Mouse (Mus musculus): ENCODE results near the gene Efcab11. TPM values are rescaled to one million over a fixed set of nuclear protein-coding genes. Genes with fewer than 3 reads are reported as not detected.
"Not testable (repeated sequence)": the region's sequence is repeated elsewhere in the genome, so short reads cannot be mapped to it uniquely, and the experiment has no call there.

Gene Efcab11
- total RNA-seq, 1 experiment from 2014 or later: 6.7 TPM

GRCm38 (mm10) chr12:99833476-99833875, 50.8 kb downstream of the Efcab11 start:
- no peak for ATAC-seq (replicated peaks; ENCODE audit: insufficient number of reproducible peaks, low FRiP score, low TSS enrichment, poor library complexity, severe bottlenecking)

- ATAC-seq (replicated peaks; ENCODE audit: insufficient number of reproducible peaks, low FRiP score, low TSS enrichment, poor library complexity, severe bottlenecking): no peak
Observed at GRCm38 (mm10) chr12:99822591-99822990, 61.6 kb downstream of the Efcab11 start.

- no peak for ATAC-seq (replicated peaks; ENCODE audit: insufficient number of reproducible peaks, low FRiP score, low TSS enrichment, poor library complexity, severe bottlenecking)
Observed at GRCm38 (mm10) chr12:99821309-99821934, 62.8 kb downstream of the Efcab11 start.

GRCm38 (mm10) chr12:99819186-99819974, 64.9 kb downstream of the Efcab11 start:
- ATAC-seq (replicated peaks; ENCODE audit: insufficient number of reproducible peaks, low FRiP score, low TSS enrichment, poor library complexity, severe bottlenecking): no peak

- not testable (repeated sequence) for ATAC-seq (replicated peaks; ENCODE audit: insufficient number of reproducible peaks, low FRiP score, low TSS enrichment, poor library complexity, severe bottlenecking)
Observed at GRCm38 (mm10) chr12:99818006-99818405, 66.2 kb downstream of the Efcab11 start.

- no peak for ATAC-seq (replicated peaks; ENCODE audit: insufficient number of reproducible peaks, low FRiP score, low TSS enrichment, poor library complexity, severe bottlenecking)
Observed at GRCm38 (mm10) chr12:99815244-99815643, 69.0 kb downstream of the Efcab11 start.

- no peak for ATAC-seq (replicated peaks; ENCODE audit: insufficient number of reproducible peaks, low FRiP score, low TSS enrichment, poor library complexity, severe bottlenecking)
Observed at GRCm38 (mm10) chr12:99807891-99808290, 76.3 kb downstream of the Efcab11 start.

- not testable (repeated sequence) for ATAC-seq (replicated peaks; ENCODE audit: insufficient number of reproducible peaks, low FRiP score, low TSS enrichment, poor library complexity, severe bottlenecking)
Observed at GRCm38 (mm10) chr12:99806741-99807140, 77.5 kb downstream of the Efcab11 start.

- peak; percentile 80 for ATAC-seq (replicated peaks; ENCODE audit: insufficient number of reproducible peaks, low FRiP score, low TSS enrichment, poor library complexity, severe bottlenecking)
Observed at GRCm38 (mm10) chr12:99795921-99796320, 88.3 kb downstream of the Efcab11 start.

GRCm38 (mm10) chr12:99794792-99795620, 89.2 kb downstream of the Efcab11 start:
- no peak for ATAC-seq (replicated peaks; ENCODE audit: insufficient number of reproducible peaks, low FRiP score, low TSS enrichment, poor library complexity, severe bottlenecking)

GRCm38 (mm10) chr12:99794158-99794515, 90.1 kb downstream of the Efcab11 start:
- ATAC-seq (replicated peaks; ENCODE audit: insufficient number of reproducible peaks, low FRiP score, low TSS enrichment, poor library complexity, severe bottlenecking): no peak

GRCm38 (mm10) chr12:99793465-99794157, 90.6 kb downstream of the Efcab11 start:
- no peak for ATAC-seq (replicated peaks; ENCODE audit: insufficient number of reproducible peaks, low FRiP score, low TSS enrichment, poor library complexity, severe bottlenecking)

- ATAC-seq (replicated peaks; ENCODE audit: insufficient number of reproducible peaks, low FRiP score, low TSS enrichment, poor library complexity, severe bottlenecking): peak; percentile 92
Observed at GRCm38 (mm10) chr12:99789283-99789960, 94.8 kb downstream of the Efcab11 start.

GRCm38 (mm10) chr12:99781774-99782173, 102.5 kb downstream of the Efcab11 start:
- no peak for ATAC-seq (replicated peaks; ENCODE audit: insufficient number of reproducible peaks, low FRiP score, low TSS enrichment, poor library complexity, severe bottlenecking)

- no peak for ATAC-seq (replicated peaks; ENCODE audit: insufficient number of reproducible peaks, low FRiP score, low TSS enrichment, poor library complexity, severe bottlenecking)
Observed at GRCm38 (mm10) chr12:99780396-99780795, 103.8 kb downstream of the Efcab11 start.

GRCm38 (mm10) chr12:99779908-99780307, 104.3 kb downstream of the Efcab11 start:
- no peak for ATAC-seq (replicated peaks; ENCODE audit: insufficient number of reproducible peaks, low FRiP score, low TSS enrichment, poor library complexity, severe bottlenecking)

- no peak for ATAC-seq (replicated peaks; ENCODE audit: insufficient number of reproducible peaks, low FRiP score, low TSS enrichment, poor library complexity, severe bottlenecking)
Observed at GRCm38 (mm10) chr12:99776497-99777139, 107.6 kb downstream of the Efcab11 start.

- ATAC-seq (replicated peaks; ENCODE audit: insufficient number of reproducible peaks, low FRiP score, low TSS enrichment, poor library complexity, severe bottlenecking): no peak
Observed at GRCm38 (mm10) chr12:99774864-99775263, 109.4 kb downstream of the Efcab11 start.
